Mouse (Mus musculus) neural tube, embryonic 12.5 days (tissue): Measurements from ENCODE around the gene 1700003E16Rik. TPM values are rescaled to one million over a fixed set of nuclear protein-coding genes. Genes with fewer than 3 reads are reported as not detected.
"Not testable (repeated sequence)": the region's sequence is repeated elsewhere in the genome, so short reads cannot be mapped to it uniquely, and the experiment has no call there.

Experiments
- ATAC-seq: fragments of 200-750 bp; cut with Nextera tagmentation; 2 replicates; pipeline ENCODE4 v1.8.0; 2017; ENCODE audit warnings: low read depth, mild to moderate bottlenecking, moderate TSS enrichment, moderate library complexity; ENCODE audit not compliant: low FRiP score
- H3K27ac ChIP-seq: fragments of 300-500 bp; sonication (generic); 2 replicates; pipeline ENCODE4 v1.5.1; 2016
- H3K27me3 ChIP-seq: fragments of 300-500 bp; sonication (generic); replicated peaks from 2 replicates; pipeline ENCODE4 v1.6.1; 2016; ENCODE audit warnings: mild to moderate bottlenecking
- H3K36me3 ChIP-seq: fragments of 300-500 bp; sonication (generic); 2 replicates; pipeline ENCODE4 v1.6.1; 2016; ENCODE audit warnings: mild to moderate bottlenecking
- H3K4me1 ChIP-seq: fragments of 300-500 bp; sonication (generic); 2 replicates; pipeline ENCODE4 v1.6.1; 2016
- H3K4me2 ChIP-seq: fragments of 300-500 bp; sonication (generic); replicated peaks from 2 replicates; pipeline ENCODE4 v1.6.1; 2016; ENCODE audit warnings: mild to moderate bottlenecking
- H3K4me3 ChIP-seq: fragments of 300-500 bp; sonication (generic); 2 replicates; pipeline ENCODE4 v1.5.1; 2016
- H3K9ac ChIP-seq: fragments of 300-500 bp; sonication (generic); 2 replicates; pipeline ENCODE4 v1.6.1; 2016; ENCODE audit warnings: mild to moderate bottlenecking
- H3K9me3 ChIP-seq: fragments of 300-500 bp; sonication (generic); 2 replicates; pipeline ENCODE4 v1.6.1; 2016; ENCODE audit warnings: mild to moderate bottlenecking
- WGBS: fragments of 180-500 bp; shearing (Covaris S2); methylation state at CpG from one replicate; pipeline ENCODE4 v1.1.7; 2016; 5-methylcytosine and 5-hydroxymethylcytosine counted together
- polyA plus RNA-seq: library from polyadenylated mRNA; unstranded; fragments of >200 nt; fragmentation: Nextera tagmentation; extraction: Ambion mirVana; gene quantifications from 2 replicates; pipeline ENCODE4 v1.2.1, GENCODE M21; 2016

Gene 1700003E16Rik
- polyA plus RNA-seq, 1 experiment from 2014 or later = 2.6 TPM

- Histone ChIP-seq H3K36me3 (peaks cover 39% of the 10 kb centered on the region), H3K4me2 (no peak overlapping the region), H3K4me1 (peaks cover 21% of the 10 kb centered on the region), H3K9ac (no peak overlapping the region), H3K4me3 (no peak overlapping the region), H3K27ac (no peak overlapping the region), H3K9me3 (no peaks in the 10 kb centered on the region), H3K27me3 (no peaks in the 10 kb centered on the region)
- ATAC-seq = no peak
- 83% methylated on average over 9 of the region's 9 CpGs for WGBS
These were observed 10.4 kb upstream of the 1700003E16Rik start for GRCm38 (mm10) chr6:83145805-83146204.

- peaks cover 53% of the 10 kb centered on the region for H3K36me3 ChIP-seq
- ATAC-seq = no peak
- H3K4me1 ChIP-seq = peaks cover 16% of the 10 kb centered on the region
- no peak overlapping the region for H3K27ac ChIP-seq
- H3K9me3 ChIP-seq = no peaks in the 10 kb centered on the region
- no peak overlapping the region for H3K9ac ChIP-seq
- H3K4me3 ChIP-seq = no peak overlapping the region
- H3K4me2 ChIP-seq = no peak overlapping the region
- H3K27me3 ChIP-seq = no peaks in the 10 kb centered on the region
- 55% methylated on average over 7 of the region's 7 CpGs for WGBS
These were observed 8.9 kb upstream of the 1700003E16Rik start for GRCm38 (mm10) chr6:83147280-83147679.

GRCm38 (mm10) chr6:83151721-83152120 lies 4.5 kb upstream of the 1700003E16Rik start:
- WGBS = 34% methylated on average over 8 of the region's 8 CpGs
- Histone ChIP-seq H3K9me3 (no peaks in the 10 kb centered on the region), H3K27me3 (no peaks in the 10 kb centered on the region), H3K9ac (no peak overlapping the region), H3K4me2 (peak overlapping the region; percentile 16; the same call in 1 of the 2 replicates), H3K36me3 (peaks cover 62% of the 10 kb centered on the region), H3K4me3 (no peak overlapping the region), H3K4me1 (peaks cover 23% of the 10 kb centered on the region), H3K27ac (no peak overlapping the region)
- no peak for ATAC-seq

DNA sequence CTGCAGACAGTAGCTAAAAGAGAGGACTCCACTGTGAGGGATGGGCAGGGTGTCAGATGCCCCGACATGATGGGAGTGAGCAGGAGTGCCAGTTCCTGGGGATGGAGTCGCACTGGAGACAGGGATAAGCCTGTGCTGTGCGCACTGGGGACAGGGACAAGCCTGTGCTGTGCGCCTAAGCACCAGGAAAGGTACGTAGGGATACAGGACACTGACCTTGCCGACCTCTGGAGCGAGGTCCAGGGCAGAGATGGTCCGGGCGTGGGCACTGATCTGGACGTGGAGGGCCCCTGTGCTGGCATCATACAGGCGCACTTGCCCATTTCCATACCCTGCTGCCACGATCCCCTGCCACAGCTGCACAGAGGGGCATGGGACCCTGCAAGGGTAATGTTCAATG lies 3.2 kb upstream of the 1700003E16Rik start:
- H3K4me1 ChIP-seq = peaks cover 23% of the 10 kb centered on the region
- H3K36me3 ChIP-seq = peaks cover 49% of the 10 kb centered on the region
- H3K27me3 ChIP-seq = no peaks in the 10 kb centered on the region
- no peak for ATAC-seq
- no peak overlapping the region for H3K9ac ChIP-seq
- H3K4me3 ChIP-seq = no peak overlapping the region
- H3K9me3 ChIP-seq = no peaks in the 10 kb centered on the region
- no peak overlapping the region for H3K4me2 ChIP-seq
- H3K27ac ChIP-seq = no peak overlapping the region
- 91% methylated on average over 12 of the region's 12 CpGs for WGBS

- no peaks in the 10 kb centered on the region for H3K27me3 ChIP-seq
- peaks cover 23% of the 10 kb centered on the region for H3K4me1 ChIP-seq
- no peak overlapping the region for H3K4me3 ChIP-seq
- no peak overlapping the region for H3K9ac ChIP-seq
- H3K27ac ChIP-seq = no peak overlapping the region
- peaks cover 46% of the 10 kb centered on the region for H3K36me3 ChIP-seq
- ATAC-seq = no peak
- no peaks in the 10 kb centered on the region for H3K9me3 ChIP-seq
- whole genome bisulfite sequencing = 74% methylated on average over 5 of the region's 5 CpGs
- H3K4me2 ChIP-seq = no peak overlapping the region
These were observed 2.7 kb upstream of the 1700003E16Rik start for GRCm38 (mm10) chr6:83153485-83153884.

GRCm38 (mm10) chr6:83155552-83156238 lies 509 bp upstream of the 1700003E16Rik start:
- no peaks in the 10 kb centered on the region for H3K9me3 ChIP-seq
- peak; percentile 68 for ATAC-seq
- peak overlapping the region; percentile 86 for H3K4me2 ChIP-seq
- peak overlapping the region; percentile 54 for H3K9ac ChIP-seq
- 7% methylated on average over 23 of the region's 23 CpGs for WGBS
- peaks cover 24% of the 10 kb centered on the region for H3K36me3 ChIP-seq
- no peak overlapping the region for H3K27ac ChIP-seq
- peak overlapping the region; percentile 58 for H3K4me3 ChIP-seq
- peaks cover 23% of the 10 kb centered on the region for H3K4me1 ChIP-seq
- H3K27me3 ChIP-seq = peaks cover 8% of the 10 kb centered on the region

DNA sequence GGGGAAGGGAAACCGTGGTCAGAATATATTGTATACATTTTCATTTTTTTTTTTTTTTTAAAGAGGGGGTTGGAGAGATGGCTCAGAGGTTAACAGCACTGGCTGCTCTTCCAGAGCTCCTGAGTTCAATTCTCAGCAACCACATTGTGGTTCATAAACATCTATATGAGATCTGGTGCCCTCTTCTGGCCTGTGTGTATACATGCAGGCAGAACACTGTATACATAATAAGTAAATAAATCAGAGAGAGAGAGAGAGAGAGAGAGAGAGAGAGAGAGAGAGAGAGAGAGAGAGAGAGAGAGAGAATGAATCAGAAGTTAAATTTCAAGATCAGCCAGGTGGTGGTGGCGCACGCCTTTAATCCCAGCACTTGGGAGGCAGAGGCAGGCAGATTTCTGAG lies 3.3 kb downstream of the 1700003E16Rik start:
- H3K27me3 ChIP-seq = peaks cover 29% of the 10 kb centered on the region
- WGBS = 25% methylated on average over 3 of the region's 3 CpGs
- peaks cover 26% of the 10 kb centered on the region for H3K4me1 ChIP-seq
- not testable (repeated sequence) for H3K4me2 ChIP-seq, H3K4me3 ChIP-seq, ATAC-seq, H3K9me3 ChIP-seq, H3K9ac ChIP-seq, H3K27ac ChIP-seq, H3K36me3 ChIP-seq

GRCm38 (mm10) chr6:83161442-83161841 lies 5.2 kb downstream of the 1700003E16Rik start:
- no peak for ATAC-seq
- H3K9me3 ChIP-seq = no peaks in the 10 kb centered on the region
- peaks cover 20% of the 10 kb centered on the region for H3K4me1 ChIP-seq
- H3K4me2 ChIP-seq = peak overlapping the region; percentile 53
- H3K4me3 ChIP-seq = peak overlapping the region; percentile 30
- no peaks in the 10 kb centered on the region for H3K36me3 ChIP-seq
- 4% methylated on average over 19 of the region's 19 CpGs for WGBS
- H3K9ac ChIP-seq = 0 out of 2 replicates have a peak overlapping the region, but pooled peaks have one; percentile 33
- no peak overlapping the region for H3K27ac ChIP-seq
- H3K27me3 ChIP-seq = peaks cover 29% of the 10 kb centered on the region

DNA sequence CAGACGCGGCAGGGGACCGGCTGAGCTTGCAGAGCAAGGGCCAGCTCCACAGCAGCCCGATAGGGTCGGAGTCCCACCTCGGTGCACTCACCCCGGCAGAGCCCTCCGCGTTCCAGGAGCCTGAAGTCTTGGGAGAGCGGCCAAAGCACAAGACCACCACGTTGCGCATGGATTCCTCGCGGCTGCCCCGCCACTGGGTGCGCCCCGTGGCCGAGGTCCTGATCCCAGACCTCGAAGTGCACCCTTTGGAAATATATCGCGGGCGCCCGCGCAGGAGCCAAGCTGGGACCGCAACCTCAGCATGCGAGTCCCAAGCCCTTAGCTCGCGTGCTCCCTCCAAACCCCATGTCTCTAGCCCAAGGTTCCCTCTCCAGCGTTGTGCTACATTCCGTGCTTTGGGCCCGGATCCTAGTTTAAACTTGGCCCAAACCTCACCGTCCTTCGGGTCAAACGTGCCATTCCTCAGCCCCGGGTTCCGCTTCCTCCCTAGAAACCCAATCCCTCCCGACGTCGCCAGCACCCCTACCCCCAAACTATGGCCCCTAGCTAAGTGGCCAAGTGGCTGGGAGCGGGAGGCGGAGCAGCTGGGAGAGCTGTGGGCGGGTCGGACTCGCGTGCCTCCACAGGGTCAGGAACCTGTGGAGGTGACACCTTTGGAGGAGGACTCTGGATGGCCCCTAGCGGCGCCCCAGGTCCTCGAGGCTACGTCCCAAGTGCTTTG lies 5.9 kb downstream of the 1700003E16Rik start:
- H3K4me3 ChIP-seq = peak overlapping the region; percentile 30
- ATAC-seq = no peak
- under 1% methylated on average over 49 of the region's 49 CpGs for WGBS
- H3K4me1 ChIP-seq = peaks cover 24% of the 10 kb centered on the region
- H3K27ac ChIP-seq = no peak overlapping the region
- H3K9ac ChIP-seq = 0 out of 2 replicates have a peak overlapping the region, but pooled peaks have one; percentile 33
- H3K36me3 ChIP-seq = no peaks in the 10 kb centered on the region
- H3K9me3 ChIP-seq = no peaks in the 10 kb centered on the region
- peaks cover 29% of the 10 kb centered on the region for H3K27me3 ChIP-seq
- H3K4me2 ChIP-seq = peak overlapping the region; percentile 53

DNA sequence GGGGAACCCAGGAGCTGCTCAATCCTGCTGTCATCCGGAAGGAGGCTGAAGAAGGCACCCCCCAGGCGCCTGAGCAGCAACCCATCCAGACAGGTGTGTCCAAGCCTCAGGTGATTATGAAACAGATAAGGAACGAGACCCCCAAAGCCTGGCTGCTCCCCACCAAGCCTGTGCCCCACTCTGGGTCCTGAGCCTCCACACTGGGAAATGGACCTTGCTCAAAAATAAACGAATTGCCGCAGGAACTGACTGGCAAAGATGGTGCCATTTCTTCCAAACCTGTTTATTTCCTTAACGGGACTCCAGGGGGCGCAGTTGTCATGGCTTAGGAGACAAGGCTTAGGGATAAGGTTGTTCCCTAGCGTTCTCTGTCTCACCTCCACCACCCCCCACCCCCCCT lies 6.5 kb downstream of the 1700003E16Rik start:
- Histone ChIP-seq H3K36me3 (no peaks in the 10 kb centered on the region), H3K9me3 (no peaks in the 10 kb centered on the region), H3K4me1 (peaks cover 27% of the 10 kb centered on the region), H3K27ac (no peak overlapping the region), H3K9ac (peak overlapping the region; percentile 33; the same call in 1 of the 2 replicates), H3K27me3 (peaks cover 29% of the 10 kb centered on the region), H3K4me3 (peak overlapping the region; percentile 30; the same call in 1 of the 2 replicates), H3K4me2 (peak overlapping the region; percentile 53)
- no peak for ATAC-seq
- WGBS = under 1% methylated on average over 8 of the region's 8 CpGs

DNA sequence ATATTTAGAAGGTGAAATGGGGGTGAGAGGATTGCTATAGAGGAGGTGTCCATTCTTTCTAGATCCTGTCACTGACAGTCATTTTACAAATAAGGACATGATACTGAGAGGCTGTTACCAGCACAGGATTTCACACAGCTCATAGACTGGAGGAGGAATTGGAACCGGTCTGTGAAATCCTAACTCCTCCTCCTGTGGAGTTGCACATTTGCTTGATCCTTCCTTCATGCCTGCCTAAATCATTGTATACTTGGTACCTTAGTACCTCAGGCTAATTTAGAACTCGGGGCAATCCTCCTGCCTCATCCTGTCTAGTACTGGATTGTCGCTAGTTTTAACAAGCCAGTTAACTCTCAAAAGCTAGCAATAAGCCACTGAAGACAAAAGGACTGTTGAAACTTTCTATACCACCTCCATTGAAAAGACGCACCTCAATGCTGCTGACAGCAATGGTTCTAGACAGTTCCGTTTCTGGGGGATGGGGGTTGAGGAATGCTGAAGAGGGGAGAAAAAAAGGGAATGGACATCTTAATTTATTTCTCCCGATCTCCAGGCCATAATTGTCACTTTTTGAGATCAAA lies 8.9 kb downstream of the 1700003E16Rik start:
- Histone ChIP-seq H3K4me2 (peak overlapping the region; percentile 79), H3K4me3 (peak overlapping the region; percentile 82), H3K27me3 (peaks cover 27% of the 10 kb centered on the region), H3K9ac (peak overlapping the region; percentile 81; the same call in 1 of the 2 replicates), H3K27ac (no peak overlapping the region), H3K9me3 (no peaks in the 10 kb centered on the region), H3K4me1 (peaks cover 27% of the 10 kb centered on the region), H3K36me3 (no peaks in the 10 kb centered on the region)
- ATAC-seq = peak; percentile 30; the same call in 1 of the 2 replicates
- WGBS = 3% methylated on average over 6 of the region's 6 CpGs

GRCm38 (mm10) chr6:83165607-83166242 lies 9.5 kb downstream of the 1700003E16Rik start, which contains the start of gene Dctn1:
Dctn1 (plus strand) TSS chr6:83165920.
- under 1% methylated on average over 58 of the region's 58 CpGs for WGBS
- Histone ChIP-seq H3K4me1 (peaks cover 27% of the 10 kb centered on the region), H3K9me3 (no peaks in the 10 kb centered on the region), H3K9ac (peak within 1 kb of the TSS; percentile 81), H3K27me3 (peaks cover 21% of the 10 kb centered on the region), H3K4me3 (peak within 1 kb of the TSS; percentile 82), H3K4me2 (peak within 1 kb of the TSS; percentile 79), H3K27ac (peak within 1 kb of the TSS; percentile 62), H3K36me3 (no peaks in the 10 kb centered on the region)
- peak; percentile 83 for ATAC-seq
